Comparison of ENCODE assay signal across 9 mouse cellular contexts in the genomic region with DNA sequence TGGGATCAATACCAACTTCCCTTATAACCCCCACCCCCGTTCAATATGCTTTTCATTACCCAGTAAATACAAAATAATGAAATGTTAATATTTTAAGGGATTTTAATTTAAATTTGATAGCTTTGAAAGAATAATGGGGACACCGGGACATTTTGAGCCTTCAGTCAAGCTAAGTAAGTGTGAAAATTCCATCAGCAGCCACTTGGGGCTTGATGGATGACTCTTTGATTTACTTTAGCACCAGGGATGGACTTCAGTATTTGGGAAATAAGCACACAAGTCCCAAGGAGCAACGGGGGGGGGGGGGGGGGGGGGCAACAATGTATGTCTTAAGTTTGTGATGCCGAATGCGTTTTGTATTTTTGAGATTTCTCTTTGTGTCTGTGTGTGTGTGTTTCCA. TPM values are rescaled to one million over a fixed set of nuclear protein-coding genes. Genes with fewer than 3 reads are reported as not detected.
DNase-seq lines count a peak whose midpoint lies in the region; ATAC-seq and TF ChIP-seq lines count a peak whose summit lies in the region.
"Had no signal": no experiment of that assay in that cellular context is flagged by ENCODE, and none has a peak within 500 bp of the region (broad histone marks: within the 10 kb centered on the region; RNA-seq: fewer than 3 reads in every experiment).

No protein-coding gene starts in this region.

- ATAC-seq in embryonic facial prominence, embryonic 13.5 days (ENCODE audit: insufficient number of reproducible peaks, insufficient read depth, low FRiP score, low TSS enrichment, low read depth), result no peak

- DNase-seq in gastrocnemius, adult 2 months, result no peak
- no peak for DNase-seq in gastrocnemius, postnatal 25 days
- no peak for DNase-seq in left cerebral cortex, adult 2 months (ENCODE audit: extremely low spot score in 1 of 2, low spot score in 2 of 2)
- DNase-seq in left cerebral cortex, adult 8-10 months (ENCODE audit: low spot score in 2 of 2), result no peak
- peak; percentile 28 for DNase-seq in lung, postnatal 36 days
- DNase-seq in layer of hippocampus, postnatal 10 days (ENCODE audit: low spot score in 2 of 2), result no peak
- DNase-seq in spleen, postnatal 14 days (ENCODE audit: low spot score in 2 of 2), result no peak

- H3K4me2 ChIP-seq in embryonic facial prominence, embryonic 13.5 days, result peak overlapping the region; percentile 97; the same call in 1 of the 2 replicates

- peak; percentile 8; the same call in 1 of the 2 replicates for TF ChIP-seq CTCF in gastrocnemius, adult 2 months (IDR thresholded peaks at IDR 0.05)
- peak; percentile 26 for TF ChIP-seq CTCF in left cerebral cortex, adult 2 months (IDR thresholded peaks at IDR 0.05)

- no peak overlapping the region for H3K9ac ChIP-seq in embryonic facial prominence, embryonic 13.5 days

- H3K27me3 ChIP-seq in embryonic facial prominence, embryonic 13.5 days, result peaks cover 48% of the 10 kb centered on the region

- intact Hi-C loops in gastrocnemius, adult 2 months (cut with DNase I), result loop anchor here (5.0 kb wide), 2 partner anchors 144 to 376 kb away; no protein-coding TSS in a partner anchor
- intact Hi-C loops in left cerebral cortex, adult 2 months (cut with DNase I), result loop anchor here (2.0 to 10.0 kb wide), 4 partner anchors 36 to 436 kb away; no protein-coding TSS in a partner anchor

- H3K27ac ChIP-seq in gastrocnemius, adult 2 months, result peak overlapping the region; percentile 84
- H3K27ac ChIP-seq in left cerebral cortex, adult 2 months, result peak overlapping the region; percentile 29; the same call in 1 of the 2 replicates
- H3K27ac ChIP-seq in embryonic facial prominence, embryonic 13.5 days, result no peak overlapping the region

- H3K4me1 ChIP-seq in embryonic facial prominence, embryonic 13.5 days, result peaks cover 16% of the 10 kb centered on the region

- H3K4me3 ChIP-seq in gastrocnemius, adult 2 months, result peak overlapping the region; percentile 77
- peak overlapping the region; percentile 78 for H3K4me3 ChIP-seq in left cerebral cortex, adult 2 months
- no peak overlapping the region for H3K4me3 ChIP-seq in embryonic facial prominence, embryonic 13.5 days
- H3K4me3 ChIP-seq: myocyte had no signal

- 37% methylated on average over 5 of the region's 5 CpGs for WGBS in embryonic facial prominence, embryonic 13.5 days

- no peaks in the 10 kb centered on the region for H3K36me3 ChIP-seq in embryonic facial prominence, embryonic 13.5 days

- H3K9me3 ChIP-seq in embryonic facial prominence, embryonic 13.5 days, result no peaks in the 10 kb centered on the region

RNA-seq across cellular contexts. Expression of a gene that starts 3.1 kb away (rescaled TPM):
- 10 to 100 TPM; 18.5 to 30.7 TPM for total RNA-seq in gastrocnemius, adult 2 months (2021)
- 10 to 100 TPM; 20.4 to 22.3 TPM for total RNA-seq in gastrocnemius, postnatal 25 days (2021)
- 10 to 100 TPM; 54.4 to 58.1 TPM for total RNA-seq in left cerebral cortex, adult 2 months (2021)
- total RNA-seq in left cerebral cortex, adult 8-10 months (2022), result 10 to 100 TPM; 33.1 to 52.1 (median 41.7) TPM
- polyA plus RNA-seq in embryonic facial prominence, embryonic 13.5 days (2015; fragmentation: Nextera tagmentation; extraction: Ambion mirVana), result 14.4 and 15.1 TPM in 2 replicates
- total RNA-seq in layer of hippocampus, postnatal 10 days (2021), result 10 to 100 TPM; 32.5 to 52.9 TPM
